Mouse (Mus musculus) C2C12 (cell line): ENCODE results near the gene Phf21a. TPM values are rescaled to one million over a fixed set of nuclear protein-coding genes. Genes with fewer than 3 reads are reported as not detected.

ENCODE experiments used
- H3K27me3 ChIP-seq: one replicate; pipeline ENCODE4 v1.6.1; 2011; ENCODE audit not compliant: control insufficient read depth, insufficient read depth, insufficient read length
- H3K36me3 ChIP-seq: one replicate; pipeline ENCODE4 v1.6.1; 2011; ENCODE audit not compliant: control insufficient read depth, insufficient read depth
- H3K4me3 ChIP-seq: one replicate; pipeline ENCODE4 v1.5.1; 2011; ENCODE audit warnings: mild to moderate bottlenecking, control low read depth; ENCODE audit not compliant: poor library complexity, insufficient read depth, severe bottlenecking
- H3K79me2 ChIP-seq: one replicate; pipeline ENCODE4 v1.6.1; 2011; ENCODE audit not compliant: control insufficient read depth, insufficient read depth
- H3K79me3 ChIP-seq: one replicate; pipeline ENCODE4 v1.6.1; 2011; ENCODE audit warnings: low read depth, control low read depth
- H3ac ChIP-seq: one replicate; pipeline ENCODE3; 2011; ENCODE audit warnings: low read depth; ENCODE audit not compliant: control insufficient read depth, insufficient read length
- CEBPB ChIP-seq: IDR thresholded peaks from one replicate; pipeline ENCODE4 v1.6.1; 2011; ENCODE audit warnings: low read depth, mild to moderate bottlenecking, control low read depth, moderate library complexity
- FOSL1 ChIP-seq: IDR thresholded peaks from one replicate; pipeline ENCODE4 v1.8.0; 2011; ENCODE audit warnings: mild to moderate bottlenecking, low read length; ENCODE audit not compliant: poor library complexity, insufficient read depth, severe bottlenecking
- microRNA-seq: library from miRNA; unstranded; fragments of <30 nt; microRNA quantifications from one replicate; pipeline ENCODE4, GENCODE M21; 2019; ENCODE audit warnings: borderline microRNAs expressed
- polyA plus RNA-seq: library from polyadenylated mRNA; unstranded; fragments of >200 nt; fragmentation: generic; extraction: Trizol; gene quantifications from one replicate; pipeline ENCODE4 v1.2.1, GENCODE M21; 2012; ENCODE audit warnings: missing spikeins

The Phf21a gene
- polyA plus RNA-seq, 1 experiment = 8.5 TPM

DNA sequence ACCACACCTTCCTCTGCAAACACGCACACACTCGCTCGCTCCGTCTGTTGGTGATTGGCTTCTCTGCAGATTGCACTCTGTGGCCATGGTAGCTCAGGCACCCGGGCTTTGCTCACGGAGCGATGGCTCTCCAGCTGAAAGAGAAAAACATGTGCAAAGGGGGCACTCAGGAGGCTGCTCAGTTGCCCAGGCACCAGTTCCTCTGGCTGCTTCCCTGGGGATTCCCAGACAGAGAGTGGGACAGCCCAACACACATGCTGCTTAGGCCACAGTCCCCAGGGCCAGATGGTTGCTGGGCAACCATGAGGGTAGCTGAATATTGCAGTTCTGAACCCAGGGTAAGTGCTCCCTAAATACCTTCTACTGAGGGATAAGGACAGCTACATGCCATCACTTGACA is 312.8 kb downstream of the Phf21a start:
- Histone ChIP-seq H3K79me2 (no peaks in the 10 kb centered on the region), H3K79me3 (no peaks in the 10 kb centered on the region), H3K36me3 (peaks cover 12% of the 10 kb centered on the region), H3K27me3 (peaks cover 3% of the 10 kb centered on the region), H3K4me3 (no peak overlapping the region), H3ac (no peak overlapping the region)
- TF ChIP-seq CEBPB = no peak

DNA sequence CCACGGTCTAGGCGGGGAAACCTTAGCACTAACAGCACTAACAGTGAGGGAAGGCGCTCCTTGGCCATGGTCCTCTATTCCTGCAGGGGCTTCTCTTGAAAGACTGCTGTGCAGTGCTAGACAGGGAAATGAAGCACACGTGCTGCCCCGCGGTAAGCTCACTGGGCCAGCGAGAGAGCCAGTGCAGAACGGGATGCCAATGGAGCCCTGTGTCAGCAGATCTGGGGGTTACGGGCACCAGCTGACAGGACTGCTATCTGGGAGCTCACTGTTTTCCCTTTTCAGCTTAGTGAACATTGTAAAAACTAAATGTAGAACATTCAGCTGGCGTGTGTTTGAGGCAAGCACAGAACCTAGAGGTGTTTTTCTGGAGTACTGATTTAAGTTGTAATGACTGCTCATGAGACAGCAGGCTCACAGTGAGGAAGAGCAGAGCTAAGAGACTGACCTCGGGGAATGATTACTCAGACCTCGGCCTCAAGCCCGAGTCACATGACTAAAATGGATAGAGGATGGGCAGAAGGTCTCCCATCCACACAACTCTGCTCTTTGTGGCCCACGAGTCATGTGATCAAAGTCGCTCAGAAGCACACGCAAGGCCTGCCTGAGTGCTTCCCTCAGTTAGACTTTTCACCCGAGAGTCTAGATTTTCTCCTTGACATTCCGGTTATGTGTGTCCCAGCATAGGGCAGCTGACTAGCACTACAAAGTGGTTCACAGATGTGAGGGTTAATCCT is 315.6 kb downstream of the Phf21a start:
- Histone ChIP-seq H3K36me3 (peaks cover 22% of the 10 kb centered on the region), H3K79me2 (no peaks in the 10 kb centered on the region), H3ac (no peak overlapping the region), H3K79me3 (no peaks in the 10 kb centered on the region), H3K27me3 (no peaks in the 10 kb centered on the region), H3K4me3 (no peak overlapping the region)
- no peak for TF ChIP-seq FOSL1

DNA sequence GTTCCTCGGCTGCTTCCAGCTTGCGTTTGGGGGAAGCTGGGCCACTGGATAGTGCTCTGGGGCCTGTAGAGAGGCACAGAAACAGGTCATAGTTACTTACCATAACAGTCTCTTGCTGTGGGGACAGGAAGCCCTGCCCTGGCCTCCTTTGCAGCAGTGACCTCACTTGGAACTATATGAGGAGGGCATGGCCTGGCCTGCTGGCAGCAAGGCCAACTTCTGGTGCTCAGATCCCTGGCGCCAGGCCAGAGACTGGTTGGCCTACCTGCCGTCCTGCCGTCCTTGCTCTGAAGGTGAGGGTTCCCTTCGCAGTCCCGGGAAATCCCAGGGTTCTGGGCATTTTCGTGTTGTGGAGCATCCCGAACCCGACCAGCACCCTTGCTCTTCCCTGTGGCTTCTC is 318.8 kb downstream of the Phf21a start:
- Histone ChIP-seq H3ac (no peak overlapping the region), H3K79me3 (no peaks in the 10 kb centered on the region), H3K27me3 (no peaks in the 10 kb centered on the region), H3K79me2 (no peaks in the 10 kb centered on the region), H3K4me3 (no peak overlapping the region), H3K36me3 (peaks cover 31% of the 10 kb centered on the region)
- TF ChIP-seq FOSL1 = no peak

Small RNAs within 50 kb of the gene (microRNA-seq; reads per million reads assigned to microRNA genes)
- gene Mir1955 (30.4 reads per million, percentile 66 among the genes with 10 or more reads in this experiment), gene Mir7000 (not detected)

Other genes starting within 250 kb of the Phf21a start
- 0.55 TPM for gene Chrm4, start 165.9 kb upstream of the Phf21a start, polyA plus RNA-seq
- gene Mdk, start 160.8 kb upstream of the Phf21a start, polyA plus RNA-seq = 0.33 TPM
- 0.43 TPM for gene Gm9821, start 147.4 kb upstream of the Phf21a start, polyA plus RNA-seq
- gene Dgkz, start 117.3 kb upstream of the Phf21a start, polyA plus RNA-seq = 47.1 TPM
- 87.1 TPM for gene Creb3l1, start 68.6 kb upstream of the Phf21a start, polyA plus RNA-seq